Mouse (Mus musculus) C3H10T1/2 (cell line): ENCODE measurements around the gene Olfr1228. TPM values are rescaled to one million over a fixed set of nuclear protein-coding genes. Genes with fewer than 3 reads are reported as not detected.

Experiments used
- polyA plus RNA-seq, 2 experiments: library from polyadenylated mRNA; unstranded; fragments of >200 nt; fragmentation: generic; extraction: Trizol; gene quantifications; one replicate each; pipeline ENCODE4 v1.2.1; 2012; ENCODE audit warnings: missing spikeins in 2 of 2

The Olfr1228 gene
- not detected for polyA plus RNA-seq

DNA sequence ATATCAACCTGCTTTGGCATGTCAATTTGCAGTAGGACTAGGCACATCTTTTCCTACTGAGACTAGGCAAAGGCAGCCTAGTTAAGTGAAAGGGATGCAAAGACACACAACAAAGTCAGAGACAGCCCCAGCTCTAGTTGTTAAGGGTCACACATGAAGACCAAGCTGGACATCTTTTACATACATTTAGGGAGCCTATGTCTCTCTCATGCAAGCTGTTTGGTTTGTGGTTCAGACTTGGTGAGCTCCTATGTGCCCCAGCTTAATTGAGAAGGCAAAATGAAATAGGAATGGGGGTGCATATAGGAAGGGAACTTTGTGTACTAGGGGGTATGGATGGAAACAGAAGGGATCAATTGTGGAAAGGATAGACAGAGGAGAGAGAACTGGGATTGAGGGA lies at the start of gene Olfr1228:
TSS of gene Olfr1228 (minus strand) at position 101 of the 400 bp plus-strand sequence.

DNA sequence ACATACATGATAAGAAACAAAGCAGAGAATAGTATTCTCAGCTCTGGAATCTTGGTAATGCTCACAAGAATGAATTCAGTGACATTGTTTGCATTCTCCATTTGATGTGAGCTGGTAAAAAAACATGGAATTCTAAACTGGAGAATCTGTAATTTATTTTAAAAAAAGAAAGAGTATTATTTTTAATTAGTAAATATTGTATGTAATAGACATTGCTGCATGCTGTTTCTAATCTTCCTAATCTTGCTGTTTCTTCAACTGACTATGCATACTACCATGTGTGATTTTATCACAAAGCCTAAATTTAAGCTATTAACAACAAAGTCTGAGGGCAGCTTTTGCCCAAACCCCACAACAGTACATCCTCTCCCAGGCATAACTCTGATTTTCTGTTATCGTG lies 43.3 kb upstream of the Olfr1228 start, which contains the start of gene Olfr1230:
TSS of gene Olfr1230 (minus strand) at position 101 of the 400 bp plus-strand sequence.

DNA sequence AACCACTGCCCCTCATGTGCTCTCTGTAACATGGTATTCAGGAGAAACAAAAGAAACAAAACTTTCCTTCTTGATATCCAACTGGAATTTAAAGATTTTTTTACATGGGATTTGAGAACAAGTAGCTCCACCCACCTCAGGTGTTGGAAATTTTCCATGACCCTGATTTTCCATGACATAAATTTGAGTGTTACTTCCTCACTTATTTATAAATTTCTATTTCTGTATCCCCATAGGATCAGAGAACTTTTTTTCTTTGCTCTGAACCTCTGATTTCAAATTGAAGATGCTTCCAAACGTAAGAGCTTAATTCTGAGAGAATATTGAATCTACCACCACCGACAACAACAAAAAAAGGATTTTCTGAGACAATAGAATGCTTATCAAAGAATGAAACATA lies 34.1 kb upstream of the Olfr1228 start, which contains the start of gene Olfr1229:
TSS of gene Olfr1229 (minus strand) at position 101 of the 400 bp plus-strand sequence.

DNA sequence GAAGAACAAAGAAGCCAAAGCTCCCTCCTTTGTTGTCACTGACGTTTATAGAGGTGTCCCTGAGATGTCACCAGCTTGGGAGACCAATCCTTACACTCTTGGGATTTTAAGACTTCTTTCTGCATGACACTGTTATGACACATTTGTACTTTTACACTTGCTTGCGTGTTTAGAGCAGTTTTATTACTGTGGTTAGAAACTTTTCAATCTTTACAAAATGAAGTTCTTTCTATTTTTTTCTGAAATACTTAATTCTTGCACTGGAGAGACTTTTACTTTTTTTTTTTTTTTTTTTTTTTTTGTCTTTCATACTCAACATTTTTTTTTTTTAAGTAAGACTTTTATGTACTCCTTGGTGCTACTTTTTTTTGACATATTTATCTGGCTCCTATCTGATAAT lies 53.9 kb downstream of the Olfr1228 start, which contains the start of gene Olfr1226:
TSS of gene Olfr1226 (minus strand) at position 101 of the 400 bp plus-strand sequence.

Other genes with a start within 250 kb of the Olfr1228 start
- not detected for gene Olfr1215, start 247.1 kb downstream of the Olfr1228 start, polyA plus RNA-seq
- not detected for gene Olfr1216, start 235.7 kb downstream of the Olfr1228 start, polyA plus RNA-seq
- not detected for gene Olfr1217, start 222.0 kb downstream of the Olfr1228 start, polyA plus RNA-seq
- not detected for gene Olfr1218, start 192.9 kb downstream of the Olfr1228 start, polyA plus RNA-seq
- not detected for gene Olfr1219, start 170.5 kb downstream of the Olfr1228 start, polyA plus RNA-seq
- gene Olfr1220, start 147.2 kb downstream of the Olfr1228 start, polyA plus RNA-seq: not detected
- not detected for gene Olfr1221, start 136.8 kb downstream of the Olfr1228 start, polyA plus RNA-seq
- not detected for gene Olfr1222, start 121.0 kb downstream of the Olfr1228 start, polyA plus RNA-seq
- not detected for gene Olfr1223, start 102.5 kb downstream of the Olfr1228 start, polyA plus RNA-seq
- gene Olfr1224-ps1, start 90.0 kb downstream of the Olfr1228 start, polyA plus RNA-seq: not detected
- gene Olfr1225, start 79.4 kb downstream of the Olfr1228 start, polyA plus RNA-seq: not detected
- not detected for gene Olfr1226, start 54.0 kb downstream of the Olfr1228 start, polyA plus RNA-seq
- gene Olfr1229, start 34.0 kb upstream of the Olfr1228 start, polyA plus RNA-seq: not detected
- not detected for gene Olfr1230, start 43.2 kb upstream of the Olfr1228 start, polyA plus RNA-seq
- not detected for gene Olfr1231, start 53.0 kb upstream of the Olfr1228 start, polyA plus RNA-seq
- not detected for gene Olfr1232, start 75.6 kb upstream of the Olfr1228 start, polyA plus RNA-seq
- not detected for gene Olfr1233, start 88.3 kb upstream of the Olfr1228 start, polyA plus RNA-seq
- not detected for gene Olfr1234, start 110.8 kb upstream of the Olfr1228 start, polyA plus RNA-seq
- gene Olfr1238, start 155.6 kb upstream of the Olfr1228 start, polyA plus RNA-seq: not detected
- gene Olfr1239, start 166.3 kb upstream of the Olfr1228 start, polyA plus RNA-seq: not detected
- gene Olfr1240, start 188.9 kb upstream of the Olfr1228 start, polyA plus RNA-seq: not detected
- gene Olfr1241, start 233.1 kb upstream of the Olfr1228 start, polyA plus RNA-seq: not detected
- not detected for gene Olfr1242, start 244.3 kb upstream of the Olfr1228 start, polyA plus RNA-seq